Mouse (Mus musculus) lung, postnatal 10 days (tissue): ENCODE data around the gene Gltp.

Source experiments
- DNase-seq: peaks from one replicate; pipeline ENCODE4 v3.0.0; 2021

The Gltp gene

GRCm38 (mm10) chr5:114702403-114703392 lies 11.9 kb upstream of the Gltp start:
- DNase-seq = peak; percentile 73

- peak; percentile 54 for DNase-seq
Measured at GRCm38 (mm10) chr5:114699015-114699414, 8.2 kb upstream of the Gltp start.

- no peak for DNase-seq
Measured at GRCm38 (mm10) chr5:114698044-114698746, 7.4 kb upstream of the Gltp start.

- no peak for DNase-seq
Measured at GRCm38 (mm10) chr5:114696939-114697338, 6.2 kb upstream of the Gltp start.

- no peak for DNase-seq
Measured at GRCm38 (mm10) chr5:114695775-114696174, 5.0 kb upstream of the Gltp start.

- peak; percentile 58 for DNase-seq
Measured at GRCm38 (mm10) chr5:114689700-114690366, 951 bp downstream of the Gltp start.

- no peak for DNase-seq
Measured at GRCm38 (mm10) chr5:114688703-114689102, 2.1 kb downstream of the Gltp start.

GRCm38 (mm10) chr5:114687901-114688300 lies 2.9 kb downstream of the Gltp start:
- DNase-seq = peak; percentile 29

- peak; percentile 37 for DNase-seq
Measured at GRCm38 (mm10) chr5:114686726-114687210, 4.0 kb downstream of the Gltp start.

GRCm38 (mm10) chr5:114685986-114686385 lies 4.8 kb downstream of the Gltp start:
- no peak for DNase-seq

- DNase-seq = peak; percentile 69
Measured at GRCm38 (mm10) chr5:114681717-114682116, 9.1 kb downstream of the Gltp start.

GRCm38 (mm10) chr5:114680676-114681285 lies 10.0 kb downstream of the Gltp start:
- DNase-seq = peak; percentile 35

- DNase-seq = peak; percentile 19
Measured at GRCm38 (mm10) chr5:114679841-114680591, 10.8 kb downstream of the Gltp start.

GRCm38 (mm10) chr5:114674594-114674993 lies 16.2 kb downstream of the Gltp start:
- DNase-seq = no peak

GRCm38 (mm10) chr5:114673114-114673513 lies 17.7 kb downstream of the Gltp start:
- DNase-seq = no peak

GRCm38 (mm10) chr5:114669014-114669413 lies 21.8 kb downstream of the Gltp start:
- DNase-seq = no peak

GRCm38 (mm10) chr5:114667228-114667856 lies 23.4 kb downstream of the Gltp start:
- DNase-seq = peak; percentile 98

GRCm38 (mm10) chr5:114666659-114667058 lies 24.1 kb downstream of the Gltp start:
- DNase-seq = no peak

- peak; percentile 71 for DNase-seq
Measured at GRCm38 (mm10) chr5:114664750-114665149, 26.0 kb downstream of the Gltp start.

- no peak for DNase-seq
Measured at GRCm38 (mm10) chr5:114664139-114664538, 26.6 kb downstream of the Gltp start.

GRCm38 (mm10) chr5:114661029-114661428 lies 29.8 kb downstream of the Gltp start:
- no peak for DNase-seq
